Mouse (Mus musculus) thymus, postnatal 14 days (tissue): ENCODE results near the gene Ndufa5.

Experiments
- DNase-seq: peaks from one replicate; pipeline ENCODE4 v3.0.0; 2021

Ndufa5 gene

DNA sequence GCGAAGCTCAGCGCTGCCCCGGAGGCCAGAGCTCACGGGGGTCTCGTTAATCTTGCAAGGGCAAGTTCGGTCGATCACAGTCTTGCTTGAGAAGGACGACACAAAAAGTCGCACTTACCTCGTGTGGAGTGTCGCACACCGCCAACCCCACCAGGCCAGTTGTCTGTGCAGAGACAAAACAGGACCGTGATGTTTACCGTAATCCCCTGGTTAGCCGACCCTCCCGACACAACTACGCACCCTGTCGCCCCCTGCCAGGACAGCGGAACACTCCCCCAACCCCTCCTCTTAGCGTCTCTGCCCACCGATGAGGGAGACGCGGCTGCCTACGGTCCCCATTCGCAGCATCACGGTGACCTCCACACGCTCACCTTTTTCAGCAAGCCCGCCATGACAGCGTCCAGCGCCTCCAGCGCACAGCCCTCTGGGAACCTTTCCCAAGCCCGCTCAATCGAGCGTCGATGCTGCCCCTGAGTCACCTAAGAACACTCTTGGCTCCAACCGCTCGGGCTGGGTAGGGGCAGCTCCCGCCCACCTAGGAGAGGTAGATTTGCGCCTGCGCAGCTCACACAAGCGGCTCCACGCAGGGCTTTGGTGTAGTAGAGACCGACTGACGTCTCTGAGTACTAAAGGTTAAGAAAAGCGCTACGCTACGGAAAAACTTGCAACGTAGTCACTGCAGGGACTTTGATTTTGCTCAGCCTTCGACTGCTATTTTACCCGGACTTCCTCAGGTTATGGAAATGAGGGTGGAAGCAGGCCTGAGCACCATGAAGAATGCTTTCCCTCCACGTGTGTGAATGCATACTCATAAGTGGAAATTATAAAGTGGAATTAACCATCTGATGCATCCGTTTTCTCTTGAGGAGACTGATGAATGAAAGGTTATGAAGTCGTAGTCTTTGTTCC lies at the start of gene Ndufa5:
Gene Ndufa5, minus strand, starts transcription at position 859 of the 909 bp plus-strand sequence.
- DNase-seq = peak; percentile 95

- no peak for DNase-seq
Observed at GRCm38 (mm10) chr6:24573319-24573718, 45.5 kb upstream of the Ndufa5 start.

GRCm38 (mm10) chr6:24572431-24572830 lies 44.6 kb upstream of the Ndufa5 start:
- DNase-seq = no peak

DNA sequence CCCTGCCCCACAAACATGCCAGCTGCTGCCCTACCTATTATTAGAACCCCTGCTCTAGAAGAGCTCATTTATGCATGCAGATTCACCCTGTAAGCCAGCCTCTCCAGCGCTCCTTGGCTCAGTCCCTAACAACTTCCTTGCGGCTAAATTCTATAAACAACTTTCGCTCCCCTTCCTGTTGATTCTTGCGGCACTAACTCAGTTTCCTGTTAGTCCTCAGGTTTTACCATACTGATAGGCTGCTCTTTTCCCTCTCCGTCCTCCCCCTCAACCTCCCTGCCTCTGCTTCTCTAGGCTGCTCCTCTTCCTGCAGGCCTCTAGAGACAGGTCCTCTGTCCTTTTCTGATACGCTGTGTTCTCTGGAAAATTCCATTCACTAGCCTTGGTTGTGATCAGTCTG lies 43.3 kb upstream of the Ndufa5 start:
- DNase-seq = no peak

DNA sequence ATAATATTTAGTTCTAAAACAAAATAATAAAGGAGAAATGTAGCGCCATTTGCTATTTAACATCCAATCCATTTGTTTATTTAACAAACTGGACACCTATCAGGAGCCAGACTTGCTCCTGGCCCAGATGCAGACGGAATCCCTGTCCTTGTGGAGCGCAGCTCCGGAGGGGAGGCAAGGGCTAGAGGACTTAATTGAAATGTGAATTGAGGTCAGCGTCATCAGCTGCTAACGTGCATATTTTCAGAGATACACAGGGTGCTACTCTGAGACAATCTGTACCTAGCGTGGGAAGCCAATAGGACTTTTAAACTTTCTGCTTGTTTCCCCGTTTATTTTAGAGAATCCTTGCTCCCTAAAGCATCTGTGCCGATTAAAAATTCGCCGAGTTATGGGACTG lies 42.5 kb upstream of the Ndufa5 start:
- no peak for DNase-seq

- no peak for DNase-seq
Observed at GRCm38 (mm10) chr6:24569711-24570110, 41.9 kb upstream of the Ndufa5 start.

- DNase-seq = no peak
Observed at GRCm38 (mm10) chr6:24568963-24569362, 41.1 kb upstream of the Ndufa5 start.

GRCm38 (mm10) chr6:24564886-24565285 lies 37.1 kb upstream of the Ndufa5 start:
- DNase-seq = no peak

DNA sequence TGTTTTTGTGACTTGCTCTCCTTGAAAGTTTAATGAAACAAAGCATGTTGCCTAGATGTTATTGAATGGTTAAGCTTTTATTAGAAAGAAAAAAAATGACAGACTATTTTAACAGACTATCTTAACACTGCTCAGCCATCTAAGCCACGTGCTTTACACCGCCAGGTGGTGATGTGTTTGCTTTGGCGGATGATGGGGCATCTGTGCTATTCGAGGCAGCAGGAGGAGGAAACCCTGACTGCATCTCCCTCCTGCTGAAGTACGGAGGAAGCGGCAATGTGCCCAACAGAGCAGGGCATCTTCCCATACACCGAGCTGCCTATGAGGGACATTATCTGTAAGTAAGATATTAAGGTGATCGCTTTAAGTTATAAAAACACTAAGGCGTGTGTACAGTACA lies 36.3 kb upstream of the Ndufa5 start:
- no peak for DNase-seq

DNA sequence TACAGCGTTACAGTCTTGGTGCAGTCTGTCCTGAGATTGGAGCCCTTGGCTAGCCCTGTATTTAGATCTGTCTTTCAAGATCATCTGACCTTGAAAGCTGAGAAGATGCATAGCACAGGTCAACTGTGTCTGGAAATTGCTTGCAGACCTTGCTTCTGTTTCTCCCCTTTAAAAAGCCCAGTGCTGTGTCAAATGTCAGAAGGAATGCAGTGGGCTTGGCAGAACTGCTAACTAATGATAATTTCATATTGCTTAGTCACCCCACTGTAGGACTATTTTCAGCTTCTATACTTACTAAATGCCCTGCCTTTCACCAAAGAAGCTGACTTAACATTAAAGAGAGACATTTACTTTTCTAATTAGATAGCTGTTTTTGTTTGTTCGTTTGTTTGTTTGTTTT lies 27.7 kb upstream of the Ndufa5 start:
- DNase-seq = no peak

DNA sequence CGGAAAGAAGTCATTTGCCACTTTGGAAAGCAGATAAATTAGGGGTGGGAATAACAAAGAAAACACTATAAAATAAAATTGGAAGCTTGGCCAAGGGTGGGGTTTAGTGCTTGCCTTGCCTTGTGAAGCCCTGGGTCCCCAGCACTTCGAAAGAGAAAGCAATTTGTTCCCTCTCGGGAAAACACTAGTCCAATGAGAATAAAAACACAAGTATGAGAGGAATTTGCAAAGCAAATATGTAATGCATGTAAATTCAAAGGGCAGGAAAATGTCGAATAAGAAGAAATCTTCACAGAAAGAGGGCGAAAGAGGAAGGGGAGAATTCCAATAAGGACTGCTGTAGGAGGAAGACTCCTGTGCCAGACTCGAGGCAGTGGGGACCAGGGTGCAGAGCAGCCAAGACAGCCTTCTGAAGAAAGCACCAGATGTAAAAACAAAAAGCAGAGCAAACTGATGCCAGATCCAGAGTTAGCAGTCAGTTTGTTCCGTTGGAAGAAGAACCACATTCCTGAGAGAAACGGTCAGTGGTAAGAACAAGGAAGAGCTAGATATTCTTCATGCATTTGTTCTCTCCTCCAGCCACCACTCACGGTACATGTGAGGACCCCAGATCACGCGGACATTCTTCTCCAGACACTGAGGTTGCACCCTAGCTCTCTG lies 26.7 kb upstream of the Ndufa5 start:
- no peak for DNase-seq

DNA sequence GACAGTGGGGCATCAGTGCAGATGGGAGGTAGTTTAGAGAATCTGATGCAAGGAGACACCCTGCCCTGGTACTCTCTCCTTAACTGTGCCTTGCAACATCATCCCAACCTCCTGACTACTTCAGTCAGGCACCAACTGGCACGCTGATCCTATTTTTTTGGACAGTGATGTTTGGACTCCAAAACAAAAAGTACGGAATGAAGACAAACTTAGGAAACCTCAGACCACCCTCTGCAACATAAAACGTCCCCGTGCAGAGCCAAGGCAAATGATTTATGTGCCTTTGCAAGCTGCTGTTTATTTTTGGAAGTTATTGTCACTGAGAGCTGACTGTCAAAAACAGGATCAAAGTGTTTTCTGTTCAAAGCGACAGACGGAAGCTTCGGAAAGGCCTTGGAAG lies 24.2 kb upstream of the Ndufa5 start:
- DNase-seq = no peak

DNA sequence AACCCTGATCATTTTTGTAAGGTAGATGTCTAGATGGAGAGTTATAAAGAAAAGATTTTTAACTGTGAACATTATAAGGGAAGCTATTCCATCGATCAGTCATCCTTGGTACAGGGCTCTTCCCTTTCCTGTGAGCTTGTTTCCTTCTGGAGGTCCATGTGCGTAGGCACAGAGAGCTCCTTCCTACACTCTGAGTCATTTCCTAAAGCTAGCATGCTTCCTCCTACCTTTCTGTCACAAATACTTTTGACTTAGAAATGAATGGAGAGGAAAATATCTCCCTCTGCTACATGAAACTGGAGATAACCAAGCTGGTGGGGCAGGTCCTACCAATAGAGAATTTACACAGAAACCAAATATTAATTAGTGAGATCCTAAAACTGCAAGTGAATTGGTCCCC lies 22.0 kb upstream of the Ndufa5 start:
- no peak for DNase-seq

DNA sequence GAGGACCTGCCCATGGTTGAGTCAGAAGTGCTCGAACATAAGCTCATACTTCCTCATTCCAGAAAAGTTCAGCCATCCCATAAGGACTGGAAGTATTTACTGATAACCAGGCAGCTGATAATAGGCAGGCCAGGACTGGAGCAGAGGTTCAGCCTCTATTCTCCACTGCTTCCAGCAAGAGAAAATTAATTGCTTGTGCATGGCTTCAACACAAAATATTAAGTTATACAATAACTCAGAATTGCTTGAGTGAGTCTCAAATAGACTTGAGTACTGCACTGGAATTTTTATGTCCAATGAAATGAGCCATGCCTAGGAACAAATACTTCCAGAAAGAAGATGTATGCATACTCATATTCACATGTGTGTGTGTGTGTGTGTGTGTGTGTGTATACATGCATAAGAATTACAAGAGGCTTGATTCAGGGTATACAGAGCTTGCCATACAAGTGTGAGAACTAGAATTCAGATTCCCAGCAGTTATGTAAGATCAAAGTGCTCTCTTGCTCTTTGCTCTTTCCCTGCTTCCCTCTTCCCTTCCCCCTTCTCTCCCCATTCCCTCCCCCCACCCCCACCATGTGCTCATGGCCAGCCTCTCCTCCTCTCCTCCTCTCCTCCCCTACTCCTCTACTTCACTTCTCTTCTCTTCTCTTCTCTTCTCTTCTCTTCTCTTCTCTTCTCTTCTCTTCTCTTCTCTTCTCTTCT lies 19.1 kb upstream of the Ndufa5 start:
- no peak for DNase-seq

DNA sequence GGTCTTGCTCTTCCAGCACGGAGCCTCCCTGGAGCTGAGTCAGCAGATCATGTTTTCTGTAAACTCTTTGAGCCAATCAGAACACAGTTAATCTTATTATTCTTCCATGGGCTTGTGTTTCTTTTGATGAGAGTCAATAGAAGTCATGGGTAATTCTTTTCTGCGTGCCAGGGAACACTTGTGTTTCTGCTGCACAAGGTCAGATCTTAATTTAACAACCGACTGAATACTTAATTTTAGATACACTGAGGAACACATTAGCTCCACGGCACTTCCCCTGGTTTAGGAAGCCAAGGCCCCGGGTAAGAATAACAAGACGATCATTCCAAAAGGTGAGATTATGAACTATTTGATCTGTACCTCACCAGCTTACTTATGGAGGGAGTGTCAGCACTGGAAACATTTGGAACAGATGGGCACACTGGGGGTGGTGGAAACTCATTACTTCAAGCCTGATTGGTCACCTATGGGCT lies 15.3 kb upstream of the Ndufa5 start:
- no peak for DNase-seq

- no peak for DNase-seq
Observed at GRCm38 (mm10) chr6:24542393-24542792, 14.6 kb upstream of the Ndufa5 start.

DNA sequence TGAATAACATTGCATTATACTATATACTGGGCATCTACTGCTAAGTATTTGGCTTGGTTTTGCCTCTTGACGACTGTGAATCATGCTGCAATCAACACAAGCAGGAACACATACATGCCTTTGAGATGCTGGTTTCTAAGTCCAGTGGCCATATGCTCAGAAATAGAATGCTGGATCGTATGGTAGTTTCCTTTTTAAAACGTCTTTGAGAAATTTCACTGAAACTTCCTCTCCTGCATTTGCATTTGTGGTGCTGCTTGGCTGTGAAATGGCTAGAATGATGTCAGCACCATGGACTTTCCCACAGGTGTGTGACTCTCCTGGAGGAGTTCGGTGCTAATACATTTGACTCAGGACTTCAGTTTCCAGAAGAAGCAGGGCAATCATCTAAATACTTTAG lies 12.3 kb upstream of the Ndufa5 start:
- DNase-seq = no peak

DNA sequence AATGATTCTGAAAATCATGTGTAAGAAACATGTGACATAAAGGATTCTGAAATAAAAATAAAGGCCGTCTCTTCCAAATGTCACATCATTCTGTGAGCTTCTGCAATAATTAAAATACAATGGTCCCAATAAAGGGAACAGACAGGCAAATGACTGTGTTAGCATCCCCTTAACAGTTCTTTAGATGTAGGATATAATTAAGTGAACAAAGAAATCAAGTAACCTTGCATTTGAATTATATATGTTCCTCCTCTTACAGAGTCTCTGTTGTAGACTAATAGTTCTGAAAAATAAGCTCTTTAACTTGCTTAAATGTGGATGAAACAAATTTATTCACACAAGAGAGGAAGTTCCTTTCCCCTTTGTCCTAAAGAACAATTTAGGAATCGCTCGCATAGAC lies 10.6 kb upstream of the Ndufa5 start:
- no peak for DNase-seq

GRCm38 (mm10) chr6:24532804-24533203 lies 5.0 kb upstream of the Ndufa5 start:
- DNase-seq = no peak

GRCm38 (mm10) chr6:24530711-24531420 lies 3.1 kb upstream of the Ndufa5 start:
- no peak for DNase-seq

- peak; percentile 48 for DNase-seq
Observed at GRCm38 (mm10) chr6:24530166-24530565, 2.4 kb upstream of the Ndufa5 start.

DNA sequence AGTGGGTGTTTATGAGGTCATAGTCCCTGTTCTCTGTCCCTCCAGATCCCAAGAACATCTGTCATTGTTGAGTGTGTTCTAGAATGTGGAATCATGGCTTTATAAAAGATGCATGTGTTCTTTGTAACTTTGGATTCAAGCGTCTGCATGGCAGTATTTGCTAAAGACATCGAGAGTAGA lies 141 bp upstream of the Ndufa5 start, which contains the start of gene Asb15:
Gene Asb15, plus strand, starts transcription at position 81 of the 180 bp plus-strand sequence.
- no peak for DNase-seq

- no peak for DNase-seq
Observed at GRCm38 (mm10) chr6:24525705-24526104, 2.1 kb downstream of the Ndufa5 start.
